8 mouse cellular contexts compared by ENCODE assay signal in the genomic region with DNA sequence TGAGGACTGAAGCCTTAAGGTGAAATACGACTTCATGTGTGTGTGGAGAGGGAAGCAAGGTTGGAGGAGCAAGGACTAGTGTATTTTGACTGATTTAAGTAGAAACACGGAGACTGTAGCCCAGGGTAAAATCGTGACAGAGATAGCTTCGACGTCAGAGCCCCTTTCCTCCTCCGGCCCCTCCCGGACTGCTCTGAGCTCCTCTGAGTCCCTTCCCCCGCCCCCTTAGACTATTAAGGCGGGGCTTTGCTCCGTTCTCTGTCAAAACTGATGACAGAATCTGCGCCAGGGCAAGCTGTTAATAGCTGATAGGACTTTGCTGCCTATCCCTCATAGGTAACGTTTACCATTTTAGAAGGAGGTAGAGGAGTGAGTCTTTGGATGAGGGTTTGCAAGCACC.
DNase-seq lines count a peak whose midpoint lies in the region; ATAC-seq and TF ChIP-seq lines count a peak whose summit lies in the region.

No protein-coding gene starts in this region.

- H3K4me3 ChIP-seq in liver, embryonic 11.5 days (ENCODE audit: low read depth, low read length): no peak overlapping the region
- H3K4me3 ChIP-seq in liver, postnatal 0 days (ENCODE audit: low read depth, low read length): no peak overlapping the region
- peak overlapping the region; percentile 14 for H3K4me3 ChIP-seq in forebrain, embryonic 16.5 days (replicated peaks; ENCODE audit: low read length)
- peak overlapping the region; percentile 16 for H3K4me3 ChIP-seq in neural tube, embryonic 15.5 days (replicated peaks)

- no peak overlapping the region for H3K27ac ChIP-seq in liver, embryonic 11.5 days (ENCODE audit: low read depth, low read length)
- no peak overlapping the region for H3K27ac ChIP-seq in liver, postnatal 0 days (ENCODE audit: low read depth)
- H3K27ac ChIP-seq in forebrain, embryonic 16.5 days (ENCODE audit: low read length): no peak overlapping the region
- H3K27ac ChIP-seq in neural tube, embryonic 15.5 days (replicated peaks): no peak overlapping the region

- no peak overlapping the region for H3K9ac ChIP-seq in liver, embryonic 11.5 days (ENCODE audit: low read depth, low read length)
- no peak overlapping the region for H3K9ac ChIP-seq in liver, postnatal 0 days (replicated peaks)
- H3K9ac ChIP-seq in forebrain, embryonic 16.5 days (replicated peaks; ENCODE audit: low read depth, low read length): no peak overlapping the region
- no peak overlapping the region for H3K9ac ChIP-seq in neural tube, embryonic 15.5 days (replicated peaks)

- 16% methylated on average over 12 of the region's 12 CpGs for WGBS in liver, embryonic 11.5 days
- 14% methylated on average over 12 of the region's 12 CpGs for WGBS in liver, postnatal 0 days (ENCODE audit: insufficient replicate concordance)
- WGBS in forebrain, embryonic 16.5 days: 13% methylated on average over 12 of the region's 12 CpGs
- 19% methylated on average over 12 of the region's 12 CpGs for WGBS in neural tube, embryonic 15.5 days

- peak; percentile 63 for ATAC-seq in liver, embryonic 11.5 days (replicated peaks; ENCODE audit: low FRiP score)
- no peak for ATAC-seq in liver, postnatal 0 days
- ATAC-seq in forebrain, embryonic 16.5 days: no peak; the same call in 1 of the 2 replicates
- ATAC-seq in neural tube, embryonic 15.5 days (ENCODE audit: low FRiP score): peak; percentile 25; the same call in 1 of the 2 replicates

- peaks cover 64% of the 10 kb centered on the region for H3K27me3 ChIP-seq in liver, embryonic 11.5 days (replicated peaks; ENCODE audit: control insufficient read depth, insufficient read depth, low read length)
- peaks cover 34% of the 10 kb centered on the region for H3K27me3 ChIP-seq in liver, postnatal 0 days (ENCODE audit: insufficient read depth, low read length)
- peaks cover 9% of the 10 kb centered on the region for H3K27me3 ChIP-seq in forebrain, embryonic 16.5 days (replicated peaks; ENCODE audit: control insufficient read depth, insufficient read depth, low read length)
- H3K27me3 ChIP-seq in neural tube, embryonic 15.5 days (replicated peaks): peaks cover 48% of the 10 kb centered on the region

- H3K4me2 ChIP-seq in liver, embryonic 11.5 days: peak overlapping the region; percentile 1; the same call in 1 of the 2 replicates
- no peak overlapping the region for H3K4me2 ChIP-seq in liver, postnatal 0 days (ENCODE audit: low read depth, low read length)
- peak overlapping the region; percentile 31 for H3K4me2 ChIP-seq in forebrain, embryonic 16.5 days (ENCODE audit: low read length)
- peak overlapping the region; percentile 60 for H3K4me2 ChIP-seq in neural tube, embryonic 15.5 days

- no peak for TF ChIP-seq EP300 in liver, postnatal 0 days (IDR thresholded peaks at IDR 0.05; ENCODE audit: low read depth)

- no peak for TF ChIP-seq CTCF in liver, postnatal 0 days (IDR thresholded peaks at IDR 0.05; ENCODE audit: low read depth)

- peak; percentile 7 for DNase-seq in embryo, embryonic 11 days
- DNase-seq in embryo, embryonic 9.5 days (ENCODE audit: extremely low spot score): no peak
- DNase-seq in liver, embryonic 11.5 days (ENCODE audit: low spot score): no peak
- no peak for DNase-seq in liver, postnatal 0 days
- no peak for DNase-seq in layer of hippocampus, adult 11-12 months (ENCODE audit: low spot score)
- DNase-seq in layer of hippocampus, postnatal 10 days (ENCODE audit: low spot score in 2 of 2): no peak

- no peaks in the 10 kb centered on the region for H3K4me1 ChIP-seq in liver, embryonic 11.5 days (replicated peaks; ENCODE audit: control insufficient read depth, insufficient read depth, low read length)
- H3K4me1 ChIP-seq in liver, postnatal 0 days (ENCODE audit: insufficient read depth): no peaks in the 10 kb centered on the region
- peaks cover 11% of the 10 kb centered on the region for H3K4me1 ChIP-seq in forebrain, embryonic 16.5 days (replicated peaks; ENCODE audit: control insufficient read depth, insufficient read depth, low read length)
- H3K4me1 ChIP-seq in neural tube, embryonic 15.5 days: 0 out of 2 replicates have a peak, but pooled peaks cover 7% of the 10 kb centered on the region

- no peaks in the 10 kb centered on the region for H3K9me3 ChIP-seq in liver, embryonic 11.5 days (ENCODE audit: control insufficient read depth, low read length)
- H3K9me3 ChIP-seq in liver, postnatal 0 days (ENCODE audit: low read length): no peaks in the 10 kb centered on the region
- H3K9me3 ChIP-seq in forebrain, embryonic 16.5 days (ENCODE audit: control insufficient read depth, low read length): no peaks in the 10 kb centered on the region
- H3K9me3 ChIP-seq in neural tube, embryonic 15.5 days (replicated peaks): no peaks in the 10 kb centered on the region

- H3K36me3 ChIP-seq in liver, embryonic 11.5 days (ENCODE audit: control insufficient read depth, insufficient read depth, low read length): no peaks in the 10 kb centered on the region
- no peaks in the 10 kb centered on the region for H3K36me3 ChIP-seq in liver, postnatal 0 days (replicated peaks; ENCODE audit: insufficient read depth, low read length)
- H3K36me3 ChIP-seq in forebrain, embryonic 16.5 days (ENCODE audit: control insufficient read depth, insufficient read depth): no peaks in the 10 kb centered on the region
- no peaks in the 10 kb centered on the region for H3K36me3 ChIP-seq in neural tube, embryonic 15.5 days

Comparison
In these comparisons a context has a peak if more than half of its experiments do, and no peak if none do; other contexts are left out.
1. ATAC-seq: peak in liver, embryonic 11.5 days (single experiment) and neural tube, embryonic 15.5 days (single experiment); none in liver, postnatal 0 days (single experiment) and forebrain, embryonic 16.5 days (single experiment).
2. H3K4me3 ChIP-seq: peak in forebrain, embryonic 16.5 days (single experiment) and neural tube, embryonic 15.5 days (single experiment); none in liver, embryonic 11.5 days (single experiment) and liver, postnatal 0 days (single experiment).